Mouse (Mus musculus) regulatory T cell (primary cell): ENCODE measurements around the gene Kat8.
"Not testable (repeated sequence)": the region's sequence is repeated elsewhere in the genome, so short reads cannot be mapped to it uniquely, and the experiment has no call there.

Source experiments
- in situ Hi-C: fragments of 300-600 bp; cut with MboI, MseI; formaldehyde crosslinking; loops from one replicate; pipeline ENCODE4 v1.15.1; 2025; ENCODE audit warnings: high pct_unique_total_duplicates

Gene Kat8

GRCm38 (mm10) chr7:127912190-127912871 is at the start of gene Kat8:
TSS of gene Kat8 (plus strand) at chr7:127912516.
- in situ Hi-C loops: no loop called here

DNA sequence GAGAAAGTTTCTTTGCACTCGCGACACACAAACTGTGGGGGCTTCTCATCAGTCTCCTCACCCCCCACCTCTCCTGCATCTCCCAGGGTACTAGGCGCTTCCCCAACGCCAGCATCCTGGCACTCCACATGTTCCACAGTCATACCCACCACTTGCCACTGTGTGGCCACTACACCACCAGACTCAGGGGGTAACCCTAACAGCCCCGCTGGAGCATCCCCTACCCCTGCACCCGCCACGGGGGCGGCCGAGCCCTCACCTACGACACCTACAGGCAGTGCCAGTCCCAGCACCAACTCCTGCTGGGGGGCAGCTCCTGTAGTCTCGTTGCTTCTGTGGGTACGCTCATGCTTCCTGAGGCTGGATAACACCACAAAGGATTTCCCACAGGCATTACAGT is 45.9 kb upstream of the Kat8 start:
- in situ Hi-C loops: loop anchor here (5.0 kb wide), 1 partner anchor 59 kb away; no protein-coding TSS in a partner anchor

DNA sequence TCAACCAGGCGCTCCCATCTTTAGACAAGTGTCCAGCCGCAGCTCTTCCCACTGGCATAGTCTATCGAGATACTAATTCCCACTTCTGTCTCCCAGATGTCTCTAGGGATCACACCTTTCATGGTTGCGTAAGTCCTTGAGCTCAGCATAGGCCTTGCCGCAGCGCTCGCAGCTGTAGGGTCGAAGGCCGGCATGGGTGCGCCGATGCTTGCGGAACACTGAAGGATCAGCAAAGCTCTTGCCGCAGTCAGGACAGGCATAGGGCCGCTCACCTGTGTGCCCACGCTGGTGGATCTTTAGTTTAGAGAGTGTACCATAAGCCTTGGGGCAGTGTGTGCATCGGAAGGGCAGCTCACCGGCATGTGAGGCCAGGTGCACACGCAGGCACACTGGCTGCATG is 44.7 kb upstream of the Kat8 start:
- in situ Hi-C loops: loop anchor here (5.0 kb wide), 1 partner anchor 60 kb away; no protein-coding TSS in a partner anchor

DNA sequence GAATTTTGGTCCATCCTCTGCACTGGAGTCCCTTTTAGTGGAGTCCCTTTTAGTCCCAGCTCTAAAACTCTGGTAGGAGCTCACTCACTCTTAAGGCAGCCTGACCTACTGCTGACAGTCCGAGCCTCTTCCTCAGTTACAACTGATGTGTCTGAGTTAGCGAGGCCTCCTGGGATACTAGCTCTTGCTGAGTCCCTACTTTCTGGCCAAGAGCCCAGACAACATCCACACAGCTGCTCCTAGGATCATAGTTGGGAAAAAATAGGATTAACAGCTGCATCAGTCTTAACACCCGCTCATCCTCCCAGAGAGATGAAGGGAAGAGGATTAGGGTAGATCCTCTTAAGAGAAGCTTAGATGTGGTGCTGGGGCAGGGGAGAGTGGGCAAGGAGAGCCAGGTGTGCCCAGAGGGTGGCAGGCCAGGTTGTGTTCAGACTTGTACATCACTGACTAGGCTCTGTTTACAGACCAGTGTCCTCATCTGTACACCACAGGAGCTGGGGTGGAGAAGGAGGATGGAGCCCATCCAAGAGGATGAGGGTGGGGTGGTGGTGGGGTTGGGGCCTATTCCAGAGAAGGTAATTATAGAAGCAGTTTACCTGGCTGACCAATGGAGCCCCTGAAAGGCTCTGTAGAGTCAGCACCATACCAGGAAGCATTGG is 43.0 kb upstream of the Kat8 start:
- in situ Hi-C loops: loop anchor here (5.0 kb wide), 1 partner anchor 62 kb away; no protein-coding TSS in a partner anchor

DNA sequence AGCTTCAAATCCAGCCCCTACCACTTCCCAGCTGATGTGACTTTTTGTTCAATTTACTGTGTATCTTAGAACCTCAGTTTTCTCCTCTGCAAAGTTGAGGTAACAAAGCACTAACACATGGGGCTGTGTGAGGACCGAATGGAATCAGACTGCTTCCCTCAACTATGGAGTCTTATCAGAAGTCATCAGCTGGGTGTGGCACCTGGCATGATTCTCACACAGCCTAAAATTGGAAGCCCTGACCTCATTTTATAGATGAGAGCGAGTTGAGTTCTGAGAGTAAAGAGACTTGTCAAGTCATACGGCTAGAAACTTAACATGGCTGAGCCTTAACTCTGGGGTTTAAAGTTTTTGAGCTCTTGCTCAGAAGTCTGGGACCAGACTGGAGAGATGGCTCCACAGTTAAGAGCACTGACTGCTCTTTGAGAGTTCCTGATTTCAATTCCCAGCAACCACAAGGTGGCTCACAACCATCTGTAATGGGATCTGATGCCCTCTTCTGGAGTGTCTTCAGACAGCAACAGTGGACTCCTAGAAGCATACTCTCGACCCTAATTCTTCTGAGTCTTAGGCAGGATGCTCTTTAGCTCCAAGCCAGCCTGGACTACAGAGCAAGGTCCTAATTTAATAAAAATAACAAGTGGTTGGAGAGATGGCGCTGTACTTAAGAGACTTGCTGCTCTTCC is 42.0 kb upstream of the Kat8 start:
- in situ Hi-C loops: no loop called here

DNA sequence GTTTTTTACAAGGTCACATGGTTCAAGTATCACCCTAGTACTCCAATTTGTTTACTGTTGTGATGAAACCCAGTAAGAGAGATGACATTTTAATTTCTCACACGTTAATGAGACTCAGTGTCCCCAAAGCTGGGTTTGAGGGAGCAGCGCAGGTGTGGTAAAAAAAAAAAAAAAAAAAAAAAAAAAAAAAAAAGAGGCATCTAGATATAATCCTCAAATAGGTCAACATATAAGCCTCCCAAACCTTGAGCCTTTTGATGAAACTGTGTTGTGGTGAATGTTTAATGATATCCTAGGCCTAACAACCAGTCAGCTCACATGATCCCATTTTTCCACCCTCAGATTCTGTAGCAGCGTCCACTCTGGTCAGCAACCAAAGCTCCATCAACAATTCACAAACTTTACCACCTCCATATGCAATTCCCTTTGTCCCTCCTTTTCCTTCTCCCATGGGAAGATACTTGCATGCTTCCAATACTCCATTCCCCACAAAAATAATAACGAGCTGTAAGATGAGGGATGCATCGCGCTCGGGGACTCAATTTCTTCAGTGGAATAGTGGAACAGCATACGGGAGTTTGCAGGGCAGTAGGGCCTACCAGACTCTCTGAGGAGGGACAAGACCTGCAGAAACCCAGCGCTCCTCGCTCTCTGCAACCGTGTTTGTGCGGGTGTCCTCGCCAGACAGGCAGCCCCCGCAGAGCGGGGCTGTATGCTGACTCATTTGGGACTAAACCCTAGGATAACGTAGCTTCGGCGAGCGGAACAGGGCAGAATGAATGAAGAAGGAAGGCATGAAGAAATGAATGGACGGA is 37.3 kb upstream of the Kat8 start:
- in situ Hi-C loops: no loop called here

GRCm38 (mm10) chr7:127875627-127876001 is 36.7 kb upstream of the Kat8 start:
- in situ Hi-C loops: no loop called here

DNA sequence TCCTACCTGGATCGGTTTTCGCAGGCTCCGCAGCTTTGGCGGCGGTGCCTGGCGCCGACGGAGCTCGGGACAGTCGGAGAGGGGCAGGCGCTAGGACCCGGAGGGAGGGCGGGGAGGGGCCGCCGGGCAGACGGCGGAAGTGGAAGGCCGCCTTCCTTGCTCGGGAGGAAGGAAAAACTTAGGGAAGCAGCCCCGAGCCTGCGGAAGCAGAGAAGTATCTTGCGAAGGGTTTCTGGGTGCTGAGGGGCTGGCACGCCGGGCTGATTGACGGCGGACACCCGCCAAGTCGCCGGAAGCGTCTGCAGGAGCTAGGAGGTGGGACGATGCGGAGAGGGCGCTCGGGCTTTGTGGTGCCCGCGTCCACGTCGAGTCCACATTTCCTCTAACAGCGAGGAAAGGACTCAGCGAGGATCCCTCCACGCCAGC is 36.3 kb upstream of the Kat8 start, which contains the start of gene Zfp646:
TSS of gene Zfp646 (plus strand) at position 181 of the 426 bp plus-strand sequence.
- in situ Hi-C loops: no loop called here

- in situ Hi-C loops: no loop called here
These were observed 35.6 kb upstream of the Kat8 start, which contains the start of gene Zfp668 for GRCm38 (mm10) chr7:127876467-127877348. TSS of gene Zfp668 (minus strand) at chr7:127876828.

GRCm38 (mm10) chr7:127879301-127879700 is 33.0 kb upstream of the Kat8 start:
- in situ Hi-C loops: no loop called here

DNA sequence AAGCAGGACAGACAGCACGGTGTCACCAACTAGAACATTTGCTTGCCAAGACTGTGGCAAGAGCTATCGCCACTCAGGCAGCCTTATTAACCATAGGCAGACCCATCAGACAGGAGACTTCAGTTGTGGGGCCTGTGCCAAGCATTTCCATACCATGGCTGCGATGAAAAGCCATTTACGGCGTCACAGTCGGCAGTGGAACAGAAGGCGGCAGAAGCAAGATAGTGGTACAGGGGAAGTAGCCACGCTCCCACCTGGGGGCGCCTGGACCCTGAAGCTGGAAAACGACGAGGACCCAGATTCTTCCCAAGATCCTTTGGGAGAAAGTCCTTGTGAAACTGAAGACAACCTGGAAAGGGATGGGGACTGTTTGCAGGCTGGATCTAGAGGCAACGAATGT is 31.9 kb upstream of the Kat8 start:
- in situ Hi-C loops: no loop called here

GRCm38 (mm10) chr7:127885951-127886350 is 26.4 kb upstream of the Kat8 start:
- in situ Hi-C loops: no loop called here

DNA sequence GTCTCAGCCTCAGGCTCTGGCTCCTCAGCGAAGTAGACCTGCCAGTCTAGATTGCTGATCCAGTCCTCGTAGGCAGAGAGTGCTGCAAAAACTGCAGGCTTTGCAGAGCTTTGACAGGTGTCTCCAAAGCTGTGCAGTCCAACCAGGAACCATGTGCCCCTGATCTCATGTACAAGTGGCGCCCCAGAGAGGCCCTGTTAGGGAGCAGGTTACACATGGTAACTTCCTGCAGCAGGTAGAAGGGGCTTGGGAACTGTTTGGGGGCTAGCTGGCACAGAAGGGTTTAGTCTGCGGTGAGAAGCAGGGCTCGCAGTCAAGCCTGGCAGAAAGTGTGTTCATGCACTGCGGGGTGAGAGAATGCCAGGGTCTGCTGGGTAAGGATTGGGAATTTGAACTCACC is 25.8 kb upstream of the Kat8 start:
- in situ Hi-C loops: no loop called here

DNA sequence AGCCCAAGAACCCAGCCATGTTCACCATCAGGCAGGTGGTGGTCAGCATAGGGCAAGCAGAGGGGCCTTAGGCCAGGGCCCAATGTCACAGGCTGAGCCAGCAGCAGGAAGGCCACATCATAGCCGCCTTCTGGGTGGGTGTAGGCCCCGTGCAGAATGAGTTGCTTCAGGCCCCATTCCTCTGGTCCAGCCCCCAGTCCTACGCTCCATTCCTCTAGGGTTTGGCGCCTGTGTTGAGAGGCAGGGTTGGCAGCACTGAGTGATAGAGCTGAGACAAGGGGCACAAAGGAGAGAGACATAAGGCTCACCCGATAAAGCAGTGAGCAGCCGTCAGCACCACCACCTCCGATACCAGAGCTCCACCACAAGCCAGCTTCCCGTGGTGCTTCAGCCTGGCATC is 25.1 kb upstream of the Kat8 start:
- in situ Hi-C loops: no loop called here

GRCm38 (mm10) chr7:127887781-127888180 is 24.5 kb upstream of the Kat8 start:
- in situ Hi-C loops: no loop called here

DNA sequence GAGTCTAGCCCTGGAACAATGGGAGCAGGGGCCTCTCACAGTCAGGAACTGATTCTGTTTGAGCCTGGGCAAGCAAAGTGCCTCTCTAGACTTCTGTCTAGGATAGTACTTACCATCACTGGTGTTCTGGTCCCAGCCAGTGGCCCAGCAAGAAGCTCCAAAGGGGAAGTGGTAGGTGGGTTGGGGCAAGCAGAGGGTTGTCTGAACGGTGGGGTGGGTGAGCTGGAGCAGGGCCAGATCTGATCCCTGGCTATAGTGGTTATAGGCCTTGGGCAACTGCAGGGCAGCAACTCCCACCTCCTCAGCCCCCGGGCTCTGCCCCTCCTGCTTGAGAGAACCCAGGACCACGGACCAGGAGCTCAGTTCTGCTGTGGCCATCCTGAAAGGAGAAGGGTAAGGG is 23.5 kb upstream of the Kat8 start:
- in situ Hi-C loops: no loop called here

GRCm38 (mm10) chr7:127890798-127891197 is 21.5 kb upstream of the Kat8 start, which contains the start of gene Prss53:
TSS of gene Prss53 (minus strand) at chr7:127890970.
- in situ Hi-C loops: no loop called here

DNA sequence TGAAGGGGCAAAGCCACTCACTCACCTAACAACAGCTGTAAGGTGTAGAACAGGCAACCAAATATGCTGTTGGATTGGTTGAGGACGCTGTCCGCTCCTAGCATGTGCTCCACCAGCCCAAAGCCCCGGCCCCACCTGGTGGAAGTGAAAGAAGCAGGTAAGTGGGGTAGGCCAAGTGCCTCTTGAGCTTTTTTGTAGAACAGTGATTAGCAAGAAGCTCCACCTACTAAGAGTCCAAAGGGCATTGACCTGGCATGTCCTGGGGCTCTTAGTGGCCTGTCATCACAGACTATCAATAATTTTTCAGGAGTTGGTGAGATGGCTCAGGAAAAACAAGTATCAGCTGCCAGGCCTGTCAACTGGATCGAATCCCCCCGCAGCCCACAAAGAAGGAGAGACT is 17.8 kb upstream of the Kat8 start:
- in situ Hi-C loops: no loop called here

DNA sequence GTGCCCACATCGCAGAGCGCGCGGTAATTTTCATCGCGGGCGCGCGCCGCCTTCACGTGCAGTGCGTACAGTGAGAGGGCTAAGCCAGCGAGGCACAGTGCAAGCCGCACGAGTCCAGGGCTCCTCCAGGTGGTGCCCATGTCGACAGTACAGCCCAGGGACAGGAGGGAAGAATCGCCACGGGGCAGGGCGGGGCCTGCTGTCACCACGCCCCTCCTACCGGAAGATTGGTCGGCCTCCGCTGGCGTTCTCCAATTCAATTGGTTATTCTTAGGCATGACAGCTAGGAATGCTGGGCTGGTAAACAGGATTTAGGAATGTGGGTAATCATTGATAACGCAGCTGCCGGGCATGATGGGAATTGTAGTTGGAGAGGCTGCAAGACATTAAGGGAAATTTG is 16.9 kb upstream of the Kat8 start, which contains the start of the genes Gm21974 and Vkorc1:
TSS of gene Gm21974 (minus strand) at position 13 of the 400 bp plus-strand sequence.
TSS of gene Vkorc1 (minus strand) at position 176 of the 400 bp plus-strand sequence.
- in situ Hi-C loops: no loop called here

- in situ Hi-C loops: not testable (repeated sequence)
These were observed 16.4 kb upstream of the Kat8 start for GRCm38 (mm10) chr7:127895891-127896290.
